Mouse (Mus musculus) CH12.LX (cell line): ENCODE results near the gene Evpl. TPM values are rescaled to one million over a fixed set of nuclear protein-coding genes. Genes with fewer than 3 reads are reported as not detected.

ENCODE experiments used
- DNase-seq: peaks from one replicate; pipeline ENCODE4 v3.0.0-alpha.2; 2013; ENCODE audit errors: extremely low read depth
- H3K27ac ChIP-seq: 2 replicates; pipeline ENCODE4 v1.5.1; 2012; ENCODE audit warnings: low read depth, mild to moderate bottlenecking, control low read depth, moderate library complexity; ENCODE audit not compliant: insufficient read depth
- H3K27me3 ChIP-seq: replicated peaks from 2 replicates; pipeline ENCODE3; 2012; ENCODE audit warnings: inconsistent platforms
- H3K36me3 ChIP-seq, 2 experiments: replicated peaks in 1 of 2; 2 replicates each; pipeline versions ENCODE3 to v1.6.1; 2012; ENCODE audit warnings: inconsistent platforms in 1 of 2, low read length in 1 of 2, mild to moderate bottlenecking in 1 of 2, mixed read lengths in 1 of 2, moderate library complexity in 1 of 2; ENCODE audit not compliant: control insufficient read depth in 1 of 2, insufficient read depth in 1 of 2
- H3K4me1 ChIP-seq, 2 experiments: 2 replicates each; pipeline ENCODE4 v1.6.1; 2012; ENCODE audit warnings: inconsistent platforms in 1 of 2, moderate library complexity in 1 of 2; ENCODE audit not compliant: insufficient read depth in 2 of 2, control insufficient read depth in 1 of 2
- H3K4me2 ChIP-seq: 2 replicates; pipeline ENCODE4 v1.6.1; 2012; ENCODE audit warnings: low read depth, mild to moderate bottlenecking, control low read depth; ENCODE audit not compliant: poor library complexity, insufficient read depth, severe bottlenecking
- H3K4me3 ChIP-seq, 3 experiments: fragments of 150-350 bp in 1 of 3; sonication (generic) in 1 of 3; replicated peaks in 1 of 3; 2 replicates each; pipeline versions ENCODE3 to v1.5.1; 2011 to 2012; ENCODE audit warnings: low read depth in 2 of 3, low read length in 2 of 3, mild to moderate bottlenecking in 2 of 3, moderate library complexity in 2 of 3, control low read depth in 1 of 3, improper control_type of control experiment in 1 of 3, inconsistent platforms in 1 of 3, mixed read lengths in 1 of 3; ENCODE audit not compliant: poor library complexity in 1 of 3
- H3K79me2 ChIP-seq: replicated peaks from 2 replicates; pipeline ENCODE4 v1.6.1; 2012; ENCODE audit warnings: mild to moderate bottlenecking, moderate library complexity; ENCODE audit not compliant: control insufficient read depth, poor library complexity, insufficient read depth, severe bottlenecking; ENCODE audit errors: extremely low read depth
- H3K9ac ChIP-seq: 2 replicates; pipeline ENCODE4 v1.6.1; 2012; ENCODE audit warnings: low read depth, mild to moderate bottlenecking, control low read depth, moderate library complexity; ENCODE audit not compliant: insufficient read depth
- H3K9me3 ChIP-seq: replicated peaks from 2 replicates; pipeline ENCODE3; 2012; ENCODE audit warnings: low read length, inconsistent platforms, mixed read lengths
- BHLHE40 ChIP-seq: IDR thresholded peaks from 2 replicates; pipeline ENCODE4 v1.6.1; 2011; ENCODE audit warnings: mild to moderate bottlenecking, low read depth, low read length, improper control_type of control experiment
- CTCF ChIP-seq, 2 experiments: IDR thresholded peaks in 1 of 2; conservative IDR thresholded peaks in 1 of 2; 2 replicates each; pipeline ENCODE4 v1.5.1; 2011 to 2012; ENCODE audit warnings: low read depth in 2 of 2, low read length in 2 of 2, improper control_type of control experiment in 1 of 2, inconsistent platforms in 1 of 2, mild to moderate bottlenecking in 1 of 2, moderate library complexity in 1 of 2
- ELF1 ChIP-seq: IDR thresholded peaks from 2 replicates; pipeline ENCODE4 v1.6.1; 2014; ENCODE audit warnings: low read depth, mild to moderate bottlenecking, inconsistent platforms, low read length, improper control_type of control experiment
- EP300 ChIP-seq: IDR thresholded peaks from 2 replicates; pipeline ENCODE4 v1.6.1; 2011; ENCODE audit warnings: low read length, improper control_type of control experiment
- ETS1 ChIP-seq: conservative IDR thresholded peaks from 2 replicates; pipeline ENCODE4 v1.6.1; 2012; ENCODE audit warnings: low read depth, mild to moderate bottlenecking, inconsistent platforms, low read length, improper control_type of control experiment, moderate library complexity
- IRF4 ChIP-seq: IDR thresholded peaks from 2 replicates; pipeline ENCODE4 v1.6.1; 2014; ENCODE audit warnings: low read depth, mild to moderate bottlenecking, inconsistent platforms, low read length, improper control_type of control experiment
- JUN ChIP-seq: IDR thresholded peaks from 2 replicates; pipeline ENCODE4 v1.6.1; 2011; ENCODE audit warnings: low read depth, mild to moderate bottlenecking, low read length, improper control_type of control experiment, moderate library complexity; ENCODE audit not compliant: insufficient read depth
- MAFK ChIP-seq: IDR thresholded peaks from 2 replicates; pipeline ENCODE4 v1.6.1; 2011; ENCODE audit warnings: low read length, improper control_type of control experiment; ENCODE audit not compliant: insufficient replicate concordance
- MAX ChIP-seq: IDR thresholded peaks from 2 replicates; pipeline ENCODE4 v1.6.1; 2011; ENCODE audit warnings: low read length, improper control_type of control experiment
- MEF2A ChIP-seq: IDR thresholded peaks from 2 replicates; pipeline ENCODE4 v1.6.1; 2014; ENCODE audit warnings: low read depth, mild to moderate bottlenecking, inconsistent platforms, low read length, improper control_type of control experiment, borderline replicate concordance
- MXI1 ChIP-seq: IDR thresholded peaks from 2 replicates; pipeline ENCODE4 v1.6.1; 2011; ENCODE audit warnings: mild to moderate bottlenecking, low read depth, low read length, improper control_type of control experiment
- MYC ChIP-seq: IDR thresholded peaks from 2 replicates; pipeline ENCODE4 v1.6.1; 2011; ENCODE audit warnings: low read depth, mild to moderate bottlenecking, improper control_type of control experiment, low read length
- SIN3A ChIP-seq: IDR thresholded peaks from 2 replicates; pipeline ENCODE4 v1.6.1; 2012; ENCODE audit warnings: low read length, improper control_type of control experiment, inconsistent platforms
- SMC3 ChIP-seq: IDR thresholded peaks from 2 replicates; pipeline ENCODE4 v1.6.1; 2011; ENCODE audit warnings: low read depth, low read length, improper control_type of control experiment
- TCF12 ChIP-seq: IDR thresholded peaks from 2 replicates; pipeline ENCODE4 v1.6.1; 2014; ENCODE audit warnings: low read depth, mild to moderate bottlenecking, inconsistent platforms, low read length, improper control_type of control experiment
- UBTF ChIP-seq: IDR thresholded peaks from 2 replicates; pipeline ENCODE4 v1.6.1; 2012; ENCODE audit warnings: low read depth, mild to moderate bottlenecking, inconsistent platforms, low read length, improper control_type of control experiment, moderate library complexity
- USF2 ChIP-seq: conservative IDR thresholded peaks from 2 replicates; pipeline ENCODE4 v1.6.1; 2011; ENCODE audit warnings: low read depth, low read length, improper control_type of control experiment
- ZC3H11A ChIP-seq: IDR thresholded peaks from 2 replicates; pipeline ENCODE4 v1.6.1; 2012; ENCODE audit warnings: low read depth, mild to moderate bottlenecking, inconsistent platforms, low read length, improper control_type of control experiment
- ZMIZ1 ChIP-seq: IDR thresholded peaks from 2 replicates; pipeline ENCODE4 v1.6.1; 2012; ENCODE audit warnings: low read depth, mild to moderate bottlenecking, inconsistent platforms, low read length, improper control_type of control experiment
- dilution Hi-C: fragments of 300-500 bp; cut with MboI; formaldehyde crosslinking; loops from 2 replicates; pipeline ENCODE4 v1.14.3; 2020; ENCODE audit warnings: low sequenced_read_pairs; ENCODE audit not compliant: extremely low pct_unique_long_range_greater_than_20kb, extremely low pct_ligation_motif_present
- in situ Hi-C: fragments of 300-500 bp; cut with MboI; formaldehyde crosslinking; loops from 3 replicates; pipeline ENCODE4 v1.14.3; 2019; ENCODE audit warnings: low sequenced_read_pairs, low pct_ligation_motif_present, low pct_unique_long_range_greater_than_20kb, mixed read lengths
- polyA plus RNA-seq: library from polyadenylated mRNA; unstranded; fragments of >175 nt; gene quantifications from 2 replicates; pipeline ENCODE4 v1.2.1, GENCODE M21; 2012; ENCODE audit warnings: low read depth; ENCODE audit not compliant: insufficient read length
- total RNA-seq, 2 experiments: library from RNA; depleted of rRNA; stranded (reverse); fragments of 300-350 nt in 1 of 2; fragments of >200 nt in 1 of 2; gene quantifications; 2 replicates each; pipeline ENCODE4 v1.2.3; 2012 to 2014

Evpl gene
- total and polyA plus RNA-seq, 3 experiments = 0.21 to 0.23 TPM; not detected in 1

- dilution Hi-C loops (no loop called here), in situ Hi-C loops (no loop called here)
- Histone ChIP-seq H3K4me3 (no peak overlapping the region), H3K36me3 (peaks cover 79 to 96% of the 10 kb centered on the region in 2 experiments), H3K4me1 (peaks cover 14 to 33% of the 10 kb centered on the region in 2 experiments), H3K9me3 (no peaks in the 10 kb centered on the region), H3K4me2 (peak overlapping the region; percentile 63), H3K27ac (peak overlapping the region; percentile 47), H3K79me2 (peaks cover 23% of the 10 kb centered on the region), H3K27me3 (no peaks in the 10 kb centered on the region), H3K9ac (peak overlapping the region; percentile 22; the same call in 1 of the 2 replicates)
- DNase-seq = peak; percentile 88
- TF ChIP-seq UBTF (no peak), ETS1 (peak; percentile 84), MAFK (no peak), BHLHE40 (peak; percentile 80), ELF1 (0 out of 2 replicates have a peak, but pooled peaks have one; percentile 8), IRF4 (peak; percentile 80; the same call in 1 of the 2 replicates), TCF12 (peak; percentile 76; the same call in 1 of the 2 replicates), ZMIZ1 (no peak), JUN (peak; percentile 27; the same call in 1 of the 2 replicates), EP300 (peak; percentile 95), SIN3A (peak; percentile 72)
These were observed 16.8 kb upstream of the Evpl start for GRCm38 (mm10) chr11:116254627-116255026.

GRCm38 (mm10) chr11:116253076-116253600 lies 15.3 kb upstream of the Evpl start:
- H3K27me3 ChIP-seq = no peaks in the 10 kb centered on the region
- dilution Hi-C loops (no loop called here), in situ Hi-C loops (no loop called here)
- H3K36me3 ChIP-seq = peaks cover 81 to 96% of the 10 kb centered on the region in 2 experiments
- DNase-seq = no peak
- no peaks in the 10 kb centered on the region for H3K9me3 ChIP-seq
- no peak overlapping the region for H3K9ac ChIP-seq
- H3K4me3 ChIP-seq = no peak overlapping the region
- H3K4me1 ChIP-seq = peaks cover 14 to 33% of the 10 kb centered on the region in 2 experiments
- H3K4me2 ChIP-seq = no peak overlapping the region
- no peak overlapping the region for H3K27ac ChIP-seq
- peaks cover 20% of the 10 kb centered on the region for H3K79me2 ChIP-seq
- TF ChIP-seq MXI1 (no peak), EP300 (no peak), TCF12 (no peak)

GRCm38 (mm10) chr11:116250898-116251297 lies 13.0 kb upstream of the Evpl start:
- in situ Hi-C loops (no loop called here), dilution Hi-C loops (no loop called here)
- Histone ChIP-seq H3K4me2 (no peak overlapping the region), H3K27ac (no peak overlapping the region), H3K4me1 (peaks cover 11 to 27% of the 10 kb centered on the region in 2 experiments), H3K36me3 (peaks cover 87 to 97% of the 10 kb centered on the region in 2 experiments), H3K9ac (no peak overlapping the region), H3K27me3 (no peaks in the 10 kb centered on the region), H3K79me2 (peaks cover 7% of the 10 kb centered on the region; the same call in 1 of the 2 replicates), H3K9me3 (no peaks in the 10 kb centered on the region), H3K4me3 (no peak overlapping the region)
- no peak for TF ChIP-seq USF2
- TF ChIP-seq ZC3H11A = no peak
- TF ChIP-seq MAFK = no peak
- TF ChIP-seq SIN3A = no peak
- TF ChIP-seq BHLHE40 = no peak
- no peak for TF ChIP-seq MAX
- no peak for TF ChIP-seq CTCF (conservative IDR thresholded peaks at IDR 0.05 in 1 of 2, IDR thresholded peaks at IDR 0.05 in 1 of 2; ENCODE audit: low read depth in 2 of 2, low read length in 2 of 2)
- TF ChIP-seq IRF4 = no peak
- TF ChIP-seq MEF2A = no peak
- TF ChIP-seq SMC3 = no peak
- TF ChIP-seq MYC = no peak
- no peak for DNase-seq
